Mouse (Mus musculus) stomach, postnatal 0 days (tissue): ENCODE measurements at regions not wholly inside any gene's neighbourhood (a gene's known extent, or its start where the extent isn't known, plus 50 kb on each side); places are given as distances from the start of the nearest gene placed in this dataset.

Source experiments
- ATAC-seq: fragments of 200-750 bp; cut with Nextera tagmentation; 2 replicates; pipeline ENCODE4 v1.8.0; 2017; ENCODE audit not compliant: low FRiP score, low TSS enrichment
- DNase-seq: peaks from one replicate; pipeline ENCODE4 v3.0.0-alpha.2; 2016; ENCODE audit warnings: low spot score
- H3K27ac ChIP-seq: fragments of 300-500 bp; sonication (generic); replicated peaks from 2 replicates; pipeline ENCODE4 v1.5.1; 2014; ENCODE audit warnings: mild to moderate bottlenecking, control low read depth
- H3K27me3 ChIP-seq: fragments of 300-500 bp; sonication (generic); 2 replicates; pipeline ENCODE4 v1.6.1; 2014; ENCODE audit warnings: low read length; ENCODE audit not compliant: control insufficient read depth, insufficient read depth
- H3K36me3 ChIP-seq: fragments of 300-500 bp; sonication (generic); 2 replicates; pipeline ENCODE4 v1.6.1; 2014; ENCODE audit warnings: low read length, mixed read lengths; ENCODE audit not compliant: control insufficient read depth, insufficient read depth
- H3K4me1 ChIP-seq: fragments of 300-500 bp; sonication (generic); replicated peaks from 2 replicates; pipeline ENCODE4 v1.6.1; 2014; ENCODE audit warnings: antibody characterized with exemption; ENCODE audit not compliant: control insufficient read depth, insufficient read depth
- H3K4me2 ChIP-seq: fragments of 300-500 bp; sonication (generic); replicated peaks from 2 replicates; pipeline ENCODE4 v1.6.1; 2014; ENCODE audit warnings: low read depth, mild to moderate bottlenecking, control low read depth, moderate library complexity
- H3K4me3 ChIP-seq: fragments of 300-500 bp; sonication (generic); 2 replicates; pipeline ENCODE4 v1.5.1; 2014; ENCODE audit warnings: low read depth, low read length, control low read depth
- H3K9ac ChIP-seq: fragments of 300-500 bp; sonication (generic); 2 replicates; pipeline ENCODE4 v1.6.1; 2014; ENCODE audit warnings: mild to moderate bottlenecking, low read length, control low read depth, mixed read lengths
- H3K9me3 ChIP-seq: fragments of 300-500 bp; sonication (generic); 2 replicates; pipeline ENCODE4 v1.6.1; 2016; ENCODE audit warnings: low read length; ENCODE audit not compliant: control insufficient read depth
- CTCF ChIP-seq: IDR thresholded peaks from 2 replicates; pipeline ENCODE4 v1.5.1; 2016; ENCODE audit warnings: antibody characterized with exemption, low read depth, mild to moderate bottlenecking, moderate library complexity
- EP300 ChIP-seq: optimal IDR thresholded peaks from 2 replicates; pipeline ENCODE3; 2016; ENCODE audit warnings: antibody characterized with exemption
- WGBS: fragments of 180-500 bp; shearing (Covaris S2); extraction: QIAGEN DNeasy Blood & Tissue Kit; methylation state at CpG from one replicate; pipeline ENCODE4 v1.1.7; 2014; 5-methylcytosine and 5-hydroxymethylcytosine counted together

GRCm38 (mm10) chr9:61077181-61077580 lies 282.8 kb downstream of the Uaca start:
- no peak for TF ChIP-seq CTCF
- no peak for TF ChIP-seq EP300
- no peak overlapping the region for H3K4me3 ChIP-seq
- H3K27ac ChIP-seq: no peak overlapping the region
- no peaks in the 10 kb centered on the region for H3K36me3 ChIP-seq
- no peak overlapping the region for H3K4me2 ChIP-seq
- H3K4me1 ChIP-seq: no peaks in the 10 kb centered on the region
- DNase-seq: no peak
- no peak for ATAC-seq
- no peaks in the 10 kb centered on the region for H3K27me3 ChIP-seq
- no peak overlapping the region for H3K9ac ChIP-seq
- no peaks in the 10 kb centered on the region for H3K9me3 ChIP-seq
- WGBS: 64% methylated on average over 2 of the region's 2 CpGs

- TF ChIP-seq EP300: no peak
- TF ChIP-seq CTCF: no peak
- Histone ChIP-seq H3K9ac (no peak overlapping the region), H3K27me3 (no peaks in the 10 kb centered on the region), H3K27ac (no peak overlapping the region), H3K4me2 (no peak overlapping the region), H3K9me3 (no peaks in the 10 kb centered on the region), H3K36me3 (no peaks in the 10 kb centered on the region), H3K4me1 (no peaks in the 10 kb centered on the region), H3K4me3 (no peak overlapping the region)
- ATAC-seq (no peak), DNase-seq (no peak)
- WGBS: 73% methylated on average over 4 of the region's 4 CpGs
Observed at GRCm38 (mm10) chr9:61077807-61078206, 283.5 kb downstream of the Uaca start.

GRCm38 (mm10) chr9:61081474-61082021 lies 287.2 kb downstream of the Uaca start:
- TF ChIP-seq EP300 (no peak), CTCF (no peak)
- 79% methylated on average over 16 of the region's 16 CpGs for WGBS
- ATAC-seq: no peak
- H3K4me3 ChIP-seq: no peak overlapping the region
- H3K4me1 ChIP-seq: no peaks in the 10 kb centered on the region
- H3K36me3 ChIP-seq: no peaks in the 10 kb centered on the region
- H3K9ac ChIP-seq: no peak overlapping the region
- no peak for DNase-seq
- H3K27me3 ChIP-seq: no peaks in the 10 kb centered on the region
- no peaks in the 10 kb centered on the region for H3K9me3 ChIP-seq
- no peak overlapping the region for H3K27ac ChIP-seq
- no peak overlapping the region for H3K4me2 ChIP-seq

GRCm38 (mm10) chr9:61084655-61085230 lies 287.4 kb upstream of the Tle3 start:
- 78% methylated on average over 13 of the region's 13 CpGs for WGBS
- Histone ChIP-seq H3K4me3 (no peak overlapping the region), H3K4me1 (no peaks in the 10 kb centered on the region), H3K27ac (no peak overlapping the region), H3K9me3 (no peaks in the 10 kb centered on the region), H3K36me3 (no peaks in the 10 kb centered on the region), H3K4me2 (no peak overlapping the region), H3K27me3 (no peaks in the 10 kb centered on the region), H3K9ac (no peak overlapping the region)
- DNase-seq (no peak), ATAC-seq (no peak)
- TF ChIP-seq CTCF (no peak), EP300 (no peak)

GRCm38 (mm10) chr9:61087035-61087434 lies 285.1 kb upstream of the Tle3 start:
- H3K4me1 ChIP-seq: no peaks in the 10 kb centered on the region
- TF ChIP-seq CTCF: no peak
- no peak for TF ChIP-seq EP300
- H3K9me3 ChIP-seq: no peaks in the 10 kb centered on the region
- no peaks in the 10 kb centered on the region for H3K27me3 ChIP-seq
- H3K4me2 ChIP-seq: no peak overlapping the region
- H3K36me3 ChIP-seq: no peaks in the 10 kb centered on the region
- H3K9ac ChIP-seq: no peak overlapping the region
- no peak for ATAC-seq
- H3K4me3 ChIP-seq: no peak overlapping the region
- H3K27ac ChIP-seq: no peak overlapping the region
- no peak for DNase-seq
- 78% methylated on average over 3 of the region's 3 CpGs for WGBS

GRCm38 (mm10) chr9:61089066-61089686 lies 283.0 kb upstream of the Tle3 start:
- Histone ChIP-seq H3K4me3 (no peak overlapping the region), H3K27ac (no peak overlapping the region), H3K9ac (no peak overlapping the region), H3K4me2 (no peak overlapping the region), H3K4me1 (no peaks in the 10 kb centered on the region), H3K9me3 (no peaks in the 10 kb centered on the region), H3K36me3 (no peaks in the 10 kb centered on the region), H3K27me3 (no peaks in the 10 kb centered on the region)
- DNase-seq (no peak), ATAC-seq (no peak)
- WGBS: 87% methylated on average over 2 of the region's 2 CpGs
- TF ChIP-seq CTCF (no peak), EP300 (no peak)
